Mouse (Mus musculus): ENCODE results near the gene Bcl7c.

GRCm38 (mm10) chr7:127744366-127745045, 35.8 kb upstream of the Bcl7c start, which contains the start of gene Fbxl19:
- no peak for TF ChIP-seq CTCF (IDR thresholded peaks at IDR 0.05; ENCODE audit: control insufficient read depth, insufficient read depth, insufficient read length)
- no peak for TF ChIP-seq USF1 (IDR thresholded peaks at IDR 0.05; ENCODE audit: low read depth)
- TF ChIP-seq MYOD1 (IDR thresholded peaks at IDR 0.05; ENCODE audit: control insufficient read depth, insufficient read length, low read depth), result no peak

Measured in C2C12 (cell line).